Mouse (Mus musculus) megakaryocyte, embryonic 14.5 days (primary cell): Measurements from ENCODE around the gene Cep295.

Experiments
- FLI1 ChIP-seq: IDR thresholded peaks from 2 replicates; pipeline ENCODE4 v1.6.1; 2012; ENCODE audit warnings: low read length, inconsistent platforms, mixed read lengths
- GATA1 ChIP-seq: IDR thresholded peaks from 3 replicates; pipeline ENCODE4 v1.6.1; 2012; ENCODE audit warnings: mixed read lengths, low read length, inconsistent platforms, borderline replicate concordance

DNA sequence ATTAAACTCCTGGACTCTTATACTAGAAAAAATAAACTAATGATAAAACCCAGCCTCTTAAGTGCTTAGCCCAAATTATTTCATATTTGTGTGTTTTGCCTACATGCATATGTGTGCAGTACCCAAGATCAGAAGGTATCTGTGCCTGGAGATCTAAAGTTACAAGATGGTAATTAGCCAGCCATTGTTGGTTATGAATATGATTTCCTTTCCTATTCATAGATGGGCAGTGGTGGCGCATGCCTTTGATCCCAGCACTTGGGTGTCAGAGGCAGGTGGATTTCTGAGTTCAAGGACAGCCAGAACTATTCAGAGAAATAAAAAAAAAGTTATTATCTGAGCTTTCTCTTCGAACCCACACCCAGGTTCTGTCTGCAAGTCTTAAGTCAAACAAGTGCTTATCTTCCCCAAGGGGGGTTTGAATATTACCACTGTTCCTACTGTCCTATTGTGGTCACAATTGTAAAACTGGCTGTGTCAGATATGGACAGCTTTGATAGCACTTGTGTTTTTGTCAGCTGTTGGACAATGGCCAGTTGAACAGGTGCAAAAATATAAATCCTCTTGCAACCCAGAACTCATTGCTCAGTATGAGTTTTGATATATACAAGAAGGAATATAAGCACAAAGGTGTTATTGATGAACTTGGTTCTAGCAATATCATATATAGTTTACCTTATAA, 45.4 kb downstream of the Cep295 start:
- TF ChIP-seq GATA1 (no peak), FLI1 (no peak)
